Mouse (Mus musculus) stomach, postnatal 0 days (tissue): ENCODE measurements around the gene Sema3g.

Experiments
- CTCF ChIP-seq: IDR thresholded peaks from 2 replicates; pipeline ENCODE4 v1.5.1; 2016; ENCODE audit warnings: antibody characterized with exemption, low read depth, mild to moderate bottlenecking, moderate library complexity
- EP300 ChIP-seq: optimal IDR thresholded peaks from 2 replicates; pipeline ENCODE3; 2016; ENCODE audit warnings: antibody characterized with exemption

- no peak for TF ChIP-seq EP300
- TF ChIP-seq CTCF = no peak
Observed at GRCm38 (mm10) chr14:31183541-31183940, 34.1 kb upstream of the Sema3g start.
